ENCODE assay signal across 12 mouse cellular contexts in genomic region chr12:108255960-108256359, GRCm38 (mm10). TPM values are rescaled to one million over a fixed set of nuclear protein-coding genes. Genes with fewer than 3 reads are reported as not detected.
DNase-seq lines count a peak whose midpoint lies in the region; ATAC-seq and TF ChIP-seq lines count a peak whose summit lies in the region.
"Had no signal": no experiment of that assay in that cellular context is flagged by ENCODE, and none has a peak within 500 bp of the region (broad histone marks: within the 10 kb centered on the region; RNA-seq: fewer than 3 reads in every experiment).

No protein-coding gene starts in this region.

- 20% methylated on average over 5 of the region's 5 CpGs for WGBS in heart, embryonic 10.5 days
- whole genome bisulfite sequencing in liver, postnatal 0 days (ENCODE audit: insufficient replicate concordance): 44% methylated on average over 5 of the region's 5 CpGs
- WGBS in hindbrain, embryonic 11.5 days: 24% methylated on average over 5 of the region's 5 CpGs
- 23% methylated on average over 5 of the region's 5 CpGs for WGBS in neural tube, embryonic 12.5 days

- peak overlapping the region; percentile 89 for H3K27ac ChIP-seq in heart, embryonic 10.5 days
- H3K27ac ChIP-seq in liver, postnatal 0 days (ENCODE audit: low read depth): peak overlapping the region; percentile 51; the same call in 1 of the 2 replicates
- peak overlapping the region; percentile 77 for H3K27ac ChIP-seq in hindbrain, embryonic 11.5 days (ENCODE audit: low read depth, low read length)
- H3K27ac ChIP-seq in neural tube, embryonic 12.5 days: peak overlapping the region; percentile 37; the same call in 1 of the 2 replicates

- H3K9me3 ChIP-seq in heart, embryonic 10.5 days: no peaks in the 10 kb centered on the region
- H3K9me3 ChIP-seq in liver, postnatal 0 days (ENCODE audit: low read length): no peaks in the 10 kb centered on the region
- no peaks in the 10 kb centered on the region for H3K9me3 ChIP-seq in hindbrain, embryonic 11.5 days (ENCODE audit: control insufficient read depth, low read length)
- no peaks in the 10 kb centered on the region for H3K9me3 ChIP-seq in neural tube, embryonic 12.5 days

- H3K4me2 ChIP-seq in liver, postnatal 0 days (ENCODE audit: low read depth, low read length): no peak overlapping the region
- H3K4me2 ChIP-seq in hindbrain, embryonic 11.5 days (replicated peaks; ENCODE audit: low read depth, low read length): no peak overlapping the region
- H3K4me2 ChIP-seq in neural tube, embryonic 12.5 days (replicated peaks): peak overlapping the region; percentile 36

- H3K27me3 ChIP-seq in heart, embryonic 10.5 days (ENCODE audit: insufficient read depth, poor library complexity, severe bottlenecking): no peaks in the 10 kb centered on the region
- H3K27me3 ChIP-seq in liver, postnatal 0 days (ENCODE audit: insufficient read depth, low read length): no peaks in the 10 kb centered on the region
- no peaks in the 10 kb centered on the region for H3K27me3 ChIP-seq in hindbrain, embryonic 11.5 days (ENCODE audit: control insufficient read depth, insufficient read depth, low read length)
- no peaks in the 10 kb centered on the region for H3K27me3 ChIP-seq in neural tube, embryonic 12.5 days (replicated peaks)

- H3K36me3 ChIP-seq in heart, embryonic 10.5 days: no peaks in the 10 kb centered on the region
- no peaks in the 10 kb centered on the region for H3K36me3 ChIP-seq in liver, postnatal 0 days (replicated peaks; ENCODE audit: insufficient read depth, low read length)
- H3K36me3 ChIP-seq in hindbrain, embryonic 11.5 days (ENCODE audit: control insufficient read depth, insufficient read depth, low read length): no peaks in the 10 kb centered on the region
- no peaks in the 10 kb centered on the region for H3K36me3 ChIP-seq in neural tube, embryonic 12.5 days

- TF ChIP-seq CTCF in liver, postnatal 0 days (IDR thresholded peaks at IDR 0.05; ENCODE audit: low read depth): no peak

- no peak for TF ChIP-seq EP300 in liver, postnatal 0 days (IDR thresholded peaks at IDR 0.05; ENCODE audit: low read depth)

- intact Hi-C loops in left cerebral cortex, postnatal 14 days (cut with DNase I): no loop called here

- no peak for ATAC-seq in liver, postnatal 0 days
- ATAC-seq in hindbrain, embryonic 11.5 days (ENCODE audit: low FRiP score): no peak; the same call in 1 of the 2 replicates
- no peak for ATAC-seq in neural tube, embryonic 12.5 days (ENCODE audit: low FRiP score, low read depth)

- peak overlapping the region; percentile 10; the same call in 1 of the 2 replicates for H3K4me3 ChIP-seq in heart, embryonic 10.5 days
- no peak overlapping the region for H3K4me3 ChIP-seq in liver, postnatal 0 days (ENCODE audit: low read depth, low read length)
- no peak overlapping the region for H3K4me3 ChIP-seq in hindbrain, embryonic 11.5 days (ENCODE audit: low read depth, low read length)
- H3K4me3 ChIP-seq in neural tube, embryonic 12.5 days: no peak overlapping the region

- peaks cover 96% of the 10 kb centered on the region for H3K4me1 ChIP-seq in heart, embryonic 10.5 days
- H3K4me1 ChIP-seq in liver, postnatal 0 days (ENCODE audit: insufficient read depth): peaks cover 18% of the 10 kb centered on the region
- peaks cover 30% of the 10 kb centered on the region for H3K4me1 ChIP-seq in hindbrain, embryonic 11.5 days (replicated peaks; ENCODE audit: control insufficient read depth, insufficient read depth, low read length)
- H3K4me1 ChIP-seq in neural tube, embryonic 12.5 days: peaks cover 89% of the 10 kb centered on the region

- no peak overlapping the region for H3K9ac ChIP-seq in liver, postnatal 0 days (replicated peaks)
- H3K9ac ChIP-seq in hindbrain, embryonic 11.5 days (ENCODE audit: low read depth, low read length): peak overlapping the region; percentile 19; the same call in 1 of the 2 replicates
- 0 out of 2 replicates have a peak overlapping the region, but pooled peaks have one; percentile 42 for H3K9ac ChIP-seq in neural tube, embryonic 12.5 days

- no peak for DNase-seq in heart, embryonic 10.5 days (ENCODE audit: low spot score)
- DNase-seq in heart, adult 9 months (ENCODE audit: low spot score in 2 of 2): no peak
- no peak for DNase-seq in liver, postnatal 0 days
- no peak for DNase-seq in liver
- DNase-seq in hindbrain, embryonic 11.5 days (ENCODE audit: low spot score): no peak
- no peak for DNase-seq in layer of hippocampus, adult 8-10 months (ENCODE audit: low spot score in 2 of 2)
- no peak for DNase-seq in left cerebral cortex, postnatal 14 days (ENCODE audit: low spot score in 2 of 2)
- DNase-seq: B cell, adult 2 months had no signal

RNA-seq across cellular contexts. Expression of gene Ccdc85c, which starts 19.3 kb away (rescaled TPM):
- 5.7 and 6.7 TPM in 2 replicates for polyA plus RNA-seq in heart, embryonic 10.5 days (2016; fragmentation: Nextera tagmentation; extraction: Ambion mirVana)
- polyA plus RNA-seq in liver, postnatal 0 days (2015; fragmentation: Nextera tagmentation; extraction: Ambion mirVana): 1.5 TPM in 2 replicates
- polyA plus RNA-seq in hindbrain, embryonic 11.5 days (2014; fragmentation: Nextera tagmentation; extraction: Ambion mirVana): 17.2 and 17.8 TPM in 2 replicates
- polyA plus RNA-seq in neural tube, embryonic 12.5 days (2016; fragmentation: Nextera tagmentation; extraction: Ambion mirVana): 14.5 and 20.4 TPM in 2 replicates
- 10 to 100 TPM; 56.3 to 67.6 (median 63.0) TPM for total RNA-seq in layer of hippocampus, adult 8-10 months (2022)
- 10 to 100 TPM; 63.8 to 64.7 TPM for total RNA-seq in left cerebral cortex, postnatal 14 days (2021)

RNA-seq across cellular contexts. Expression of gene Hhipl1, which starts 50.1 kb away (rescaled TPM):
- polyA plus RNA-seq in heart, embryonic 10.5 days (2016; fragmentation: Nextera tagmentation; extraction: Ambion mirVana): 0.28 and 0.64 TPM in 2 replicates
- polyA plus RNA-seq in liver, postnatal 0 days (2015; fragmentation: Nextera tagmentation; extraction: Ambion mirVana): 0.02 TPM in 1 of 2 replicates, not detected in the other
- 1.2 and 1.8 TPM in 2 replicates for polyA plus RNA-seq in hindbrain, embryonic 11.5 days (2014; fragmentation: Nextera tagmentation; extraction: Ambion mirVana)
- polyA plus RNA-seq in neural tube, embryonic 12.5 days (2016; fragmentation: Nextera tagmentation; extraction: Ambion mirVana): 2.1 and 2.3 TPM in 2 replicates
- 1 to 10 TPM; 5.6 to 8.5 (median 7.1) TPM for total RNA-seq in layer of hippocampus, adult 8-10 months (2022)
- total RNA-seq in left cerebral cortex, postnatal 14 days (2021): 1 to 10 TPM; 6.4 to 8.5 TPM
- total RNA-seq: common myeloid progenitor, adult 5-6 weeks; hematopoietic stem cell, adult 5-6 weeks; megakaryocyte, adult 5-6 weeks had no signal

Comparison
In these comparisons a context has a peak if more than half of its experiments do, and no peak if none do; other contexts are left out.
1. H3K27ac ChIP-seq: peak in every context shown above with its lines; median percentile 89 in heart, embryonic 10.5 days; 77 in hindbrain, embryonic 11.5 days; 51 in liver, postnatal 0 days; 37 in neural tube, embryonic 12.5 days.